Comparison of ENCODE assay signal across 8 mouse cellular contexts in genomic region chr6:88726252-88727211, GRCm38 (mm10). TPM values are rescaled to one million over a fixed set of nuclear protein-coding genes. Genes with fewer than 3 reads are reported as not detected.
DNase-seq lines count a peak whose midpoint lies in the region; ATAC-seq and TF ChIP-seq lines count a peak whose summit lies in the region.

No protein-coding gene starts in this region.

- peak overlapping the region; percentile 5; the same call in 1 of the 2 replicates for H3K4me3 ChIP-seq in heart, embryonic 15.5 days
- peak overlapping the region; percentile 19; the same call in 1 of the 2 replicates for H3K4me3 ChIP-seq in forebrain, embryonic 16.5 days (replicated peaks; ENCODE audit: low read length)
- H3K4me3 ChIP-seq in layer of hippocampus, adult 2 months = peak overlapping the region; percentile 96
- no peak overlapping the region for H3K4me3 ChIP-seq in midbrain, postnatal 0 days (ENCODE audit: low read depth, low read length)

- H3K9ac ChIP-seq in heart, embryonic 15.5 days = no peak overlapping the region
- no peak overlapping the region for H3K9ac ChIP-seq in forebrain, embryonic 16.5 days (replicated peaks; ENCODE audit: low read depth, low read length)
- 0 out of 2 replicates have a peak overlapping the region, but pooled peaks have one; percentile 8 for H3K9ac ChIP-seq in midbrain, postnatal 0 days (replicated peaks; ENCODE audit: low read length, poor library complexity, severe bottlenecking)

- no peak overlapping the region for H3K27ac ChIP-seq in heart, embryonic 15.5 days
- no peak overlapping the region for H3K27ac ChIP-seq in forebrain, embryonic 16.5 days (ENCODE audit: low read length)
- H3K27ac ChIP-seq in layer of hippocampus, adult 2 months = peak overlapping the region; percentile 95
- peak overlapping the region; percentile 38; the same call in 1 of the 2 replicates for H3K27ac ChIP-seq in midbrain, postnatal 0 days (ENCODE audit: low read depth, low read length)

- TF ChIP-seq CTCF in layer of hippocampus, adult 2 months (conservative IDR thresholded peaks at IDR 0.05) = no peak
- TF ChIP-seq CTCF in midbrain, postnatal 0 days (IDR thresholded peaks at IDR 0.05) = no peak

- H3K9me3 ChIP-seq in heart, embryonic 15.5 days (replicated peaks) = no peaks in the 10 kb centered on the region
- H3K9me3 ChIP-seq in forebrain, embryonic 16.5 days (ENCODE audit: control insufficient read depth, low read length) = no peaks in the 10 kb centered on the region
- H3K9me3 ChIP-seq in midbrain, postnatal 0 days (ENCODE audit: low read length) = no peaks in the 10 kb centered on the region

- H3K27me3 ChIP-seq in heart, embryonic 15.5 days = no peaks in the 10 kb centered on the region
- peaks cover 2% of the 10 kb centered on the region; the same call in 1 of the 2 replicates for H3K27me3 ChIP-seq in forebrain, embryonic 16.5 days (replicated peaks; ENCODE audit: control insufficient read depth, insufficient read depth, low read length)
- no peaks in the 10 kb centered on the region for H3K27me3 ChIP-seq in midbrain, postnatal 0 days (ENCODE audit: insufficient read depth, low read length)

- DNase-seq in heart, adult 9 months (ENCODE audit: low spot score in 2 of 2) = no peak
- peak; percentile 76 for DNase-seq in adrenal gland, postnatal 14 days
- peak; percentile 46 to 77 for DNase-seq in layer of hippocampus, adult 2 months (ENCODE audit: low spot score in 2 of 2)
- peak; percentile 64 for DNase-seq in midbrain, postnatal 0 days (ENCODE audit: low spot score)
- no peak for DNase-seq in heart, postnatal 14 days
- DNase-seq in urinary bladder, postnatal 14 days (ENCODE audit: low spot score) = no peak

- intact Hi-C loops in heart, postnatal 14 days (cut with DNase I) = loop anchor here (2.0 kb wide), 1 partner anchor 32 kb away; no protein-coding TSS in a partner anchor

- no peak for ATAC-seq in heart, embryonic 15.5 days (replicated peaks; ENCODE audit: insufficient number of reproducible peaks, insufficient read depth, low FRiP score, low read depth)
- no peak for ATAC-seq in forebrain, embryonic 16.5 days
- 0 out of 2 replicates have a peak, but pooled peaks have one; percentile 14 for ATAC-seq in midbrain, postnatal 0 days (ENCODE audit: low FRiP score)

- H3K4me1 ChIP-seq in heart, embryonic 15.5 days (replicated peaks) = peaks cover 19% of the 10 kb centered on the region; the same call in 1 of the 2 replicates
- H3K4me1 ChIP-seq in forebrain, embryonic 16.5 days (replicated peaks; ENCODE audit: control insufficient read depth, insufficient read depth, low read length) = peaks cover 8% of the 10 kb centered on the region
- peaks cover 2% of the 10 kb centered on the region; the same call in 1 of the 2 replicates for H3K4me1 ChIP-seq in midbrain, postnatal 0 days (ENCODE audit: insufficient read depth, low read length)

- 75% methylated on average over 9 of the region's 9 CpGs for whole genome bisulfite sequencing in heart, embryonic 15.5 days
- 54% methylated on average over 9 of the region's 9 CpGs for WGBS in forebrain, embryonic 16.5 days
- 57% methylated on average over 9 of the region's 9 CpGs for WGBS in midbrain, postnatal 0 days

- peak overlapping the region; percentile 99 for H3K4me2 ChIP-seq in heart, embryonic 15.5 days
- peak overlapping the region; percentile 17; the same call in 1 of the 2 replicates for H3K4me2 ChIP-seq in forebrain, embryonic 16.5 days (ENCODE audit: low read length)
- H3K4me2 ChIP-seq in midbrain, postnatal 0 days (ENCODE audit: low read depth, low read length, poor library complexity, severe bottlenecking) = peak overlapping the region; percentile 35; the same call in 1 of the 2 replicates

- H3K36me3 ChIP-seq in heart, embryonic 15.5 days = no peaks in the 10 kb centered on the region
- H3K36me3 ChIP-seq in forebrain, embryonic 16.5 days (ENCODE audit: control insufficient read depth, insufficient read depth) = no peaks in the 10 kb centered on the region
- H3K36me3 ChIP-seq in midbrain, postnatal 0 days (ENCODE audit: insufficient read depth, low read length) = no peaks in the 10 kb centered on the region

RNA-seq across cellular contexts. Expression of gene Mgll, which starts 2.3 kb away (rescaled TPM):
- polyA plus RNA-seq in heart, embryonic 15.5 days (2015; fragmentation: Nextera tagmentation; extraction: Ambion mirVana) = 35.9 and 44.4 TPM in 2 replicates
- 232 and 279 TPM in 2 replicates for total RNA-seq in adrenal gland, postnatal 14 days (2021)
- polyA plus RNA-seq in forebrain, embryonic 16.5 days (2015; fragmentation: Nextera tagmentation; extraction: Ambion mirVana) = 23.3 and 35.2 TPM in 2 replicates
- total RNA-seq in layer of hippocampus, adult 2 months (2021) = 100 to 1,000 TPM; 178 to 182 TPM
- total RNA-seq in midbrain, postnatal 0 days (2014; rRNA removed) = 48.7 and 50.6 TPM in 2 replicates
- polyA plus RNA-seq in midbrain, postnatal 0 days (2015; fragmentation: Nextera tagmentation; extraction: Ambion mirVana) = 62.3 and 75.3 TPM in 2 replicates
- total RNA-seq in heart, postnatal 14 days (2021) = 100 to 1,000 TPM; 173 to 177 TPM

Comparison
In these comparisons a context has a peak if more than half of its experiments do, and no peak if none do; other contexts are left out.
1. H3K27ac ChIP-seq: peak in layer of hippocampus, adult 2 months (single experiment) and midbrain, postnatal 0 days (single experiment); none in heart, embryonic 15.5 days (single experiment) and forebrain, embryonic 16.5 days (single experiment).
2. H3K4me2 ChIP-seq: peak in every context shown above with its lines; median percentile 99 in heart, embryonic 15.5 days; 35 in midbrain, postnatal 0 days; 17 in forebrain, embryonic 16.5 days.
3. DNase-seq: peak in adrenal gland, postnatal 14 days (single experiment), layer of hippocampus, adult 2 months (2 of 2) and midbrain, postnatal 0 days (single experiment); none in heart, adult 9 months (0 of 2), heart, postnatal 14 days (0 of 2) and urinary bladder, postnatal 14 days (single experiment).